Mouse (Mus musculus): Measurements from ENCODE around the gene Lpp.

Gene Lpp

DNA sequence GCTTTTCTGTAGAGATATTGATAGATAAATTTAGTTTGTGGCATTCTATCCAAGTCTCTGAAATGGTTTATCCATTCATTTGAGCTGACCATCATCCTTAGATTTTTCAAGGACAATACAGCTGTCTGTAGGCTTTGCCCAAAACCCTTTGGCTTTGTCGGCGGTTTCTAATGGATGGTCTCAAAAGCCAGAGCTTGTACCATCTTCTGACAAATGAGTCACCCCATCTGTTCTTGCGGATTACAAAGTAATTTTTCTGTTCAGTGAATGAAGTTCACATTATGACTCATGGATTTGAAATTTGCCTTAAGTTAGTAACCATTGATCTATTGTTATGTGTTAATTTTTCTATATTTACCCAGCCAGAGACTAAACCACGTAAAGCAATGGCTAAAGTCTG, 301.8 kb downstream of the Lpp start:
- in situ Hi-C loops (cut with MseI, MboI) = no loop called here

DNA sequence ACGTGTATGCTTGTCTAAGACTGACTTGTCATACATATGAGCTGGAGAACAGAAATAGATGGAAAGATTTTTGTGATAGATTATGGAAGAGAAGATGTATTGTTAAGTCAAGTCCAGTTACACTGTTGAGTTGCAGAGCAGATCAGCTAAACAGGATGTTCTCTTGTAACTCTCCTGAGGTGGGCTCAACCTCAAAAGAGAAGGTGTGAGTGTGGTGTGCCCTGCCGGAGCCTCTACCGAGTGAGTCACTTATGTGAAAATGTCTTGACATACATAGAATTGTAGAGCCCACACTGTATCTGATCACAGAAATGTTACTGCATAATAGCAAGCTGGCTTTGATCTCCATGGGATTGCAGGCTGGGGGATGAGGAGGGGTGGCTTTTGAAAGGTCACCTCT, 310.9 kb downstream of the Lpp start:
- in situ Hi-C loops (cut with MseI, MboI) = no loop called here

DNA sequence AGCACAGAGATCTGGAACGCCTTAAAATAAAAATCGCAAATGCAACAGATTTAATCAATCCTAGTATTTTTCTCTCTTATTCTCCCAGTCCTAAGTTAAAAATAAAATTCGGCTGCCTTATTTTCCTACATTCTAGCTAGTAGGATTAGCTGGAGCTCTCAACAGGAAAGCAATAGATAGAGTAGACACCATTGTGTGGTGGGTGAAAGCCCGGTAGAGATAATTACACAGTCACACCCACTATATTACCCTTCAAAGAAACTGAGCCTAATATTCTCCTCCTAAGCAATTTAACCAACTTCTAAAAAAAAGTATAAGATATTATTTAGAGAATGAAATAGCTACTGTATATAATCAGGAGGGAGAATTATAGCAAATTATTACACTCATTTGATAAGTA, 330.3 kb downstream of the Lpp start:
- in situ Hi-C loops (cut with MseI, MboI) = no loop called here

DNA sequence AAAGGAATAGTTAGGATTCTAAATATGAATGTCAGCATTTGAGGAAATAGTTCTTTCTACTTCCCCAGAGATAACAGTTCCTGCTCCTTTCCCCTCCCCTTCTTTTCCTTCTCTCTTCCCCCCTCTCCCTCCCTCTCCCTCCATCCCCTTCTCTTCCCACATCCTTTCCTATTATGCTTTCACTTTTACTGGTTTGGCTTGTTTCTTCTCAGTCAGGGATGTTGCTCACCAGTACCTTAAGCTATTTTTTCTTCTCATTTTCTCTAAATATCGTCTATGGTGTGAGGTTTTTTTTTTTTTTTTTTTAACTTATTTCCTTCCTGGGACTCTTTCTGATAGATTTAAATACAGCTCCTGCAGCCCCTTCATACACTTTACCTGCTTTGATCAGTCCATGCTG, 339.4 kb downstream of the Lpp start:
- in situ Hi-C loops (cut with MseI, MboI) = no loop called here

DNA sequence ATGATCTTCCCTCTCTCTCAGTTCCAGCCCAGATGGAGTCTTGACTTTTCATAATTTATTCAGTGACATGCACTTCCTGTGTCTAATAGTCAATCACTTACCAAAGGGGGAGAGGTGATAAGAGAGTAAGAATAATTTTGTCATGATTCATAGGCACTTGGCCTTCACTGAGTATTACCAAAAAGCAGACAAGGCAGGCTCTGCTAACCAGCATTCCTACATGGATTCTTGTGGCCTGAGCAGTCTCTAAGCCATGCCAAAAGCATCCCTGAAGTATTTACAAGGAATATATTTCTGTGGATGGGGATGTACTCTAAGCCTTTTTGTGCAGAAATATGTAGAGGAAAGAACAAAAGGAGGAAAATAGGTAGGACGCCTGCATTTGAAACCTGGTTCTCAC, 340.0 kb downstream of the Lpp start:
- in situ Hi-C loops (cut with MseI, MboI) = no loop called here

DNA sequence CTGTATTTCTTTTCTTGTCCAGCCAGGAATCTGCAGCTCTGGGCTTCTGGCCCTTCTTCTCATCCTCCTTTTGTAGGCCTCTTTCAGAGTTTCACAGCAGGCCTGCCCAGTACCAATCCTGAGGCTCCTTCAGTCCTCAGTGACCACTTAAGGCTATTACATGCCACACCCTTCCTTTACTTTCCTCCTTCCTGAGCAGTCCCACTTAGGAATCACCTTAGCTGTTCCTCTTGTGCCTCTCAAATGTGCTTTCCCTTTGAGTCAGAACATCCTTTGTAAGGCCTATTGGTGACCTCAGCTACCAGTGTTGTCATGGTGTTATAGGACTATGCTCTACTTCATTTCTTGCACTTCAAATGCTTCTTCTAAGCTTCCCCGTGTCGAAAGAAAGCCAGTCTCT, 342.4 kb downstream of the Lpp start:
- in situ Hi-C loops (cut with MseI, MboI) = no loop called here

DNA sequence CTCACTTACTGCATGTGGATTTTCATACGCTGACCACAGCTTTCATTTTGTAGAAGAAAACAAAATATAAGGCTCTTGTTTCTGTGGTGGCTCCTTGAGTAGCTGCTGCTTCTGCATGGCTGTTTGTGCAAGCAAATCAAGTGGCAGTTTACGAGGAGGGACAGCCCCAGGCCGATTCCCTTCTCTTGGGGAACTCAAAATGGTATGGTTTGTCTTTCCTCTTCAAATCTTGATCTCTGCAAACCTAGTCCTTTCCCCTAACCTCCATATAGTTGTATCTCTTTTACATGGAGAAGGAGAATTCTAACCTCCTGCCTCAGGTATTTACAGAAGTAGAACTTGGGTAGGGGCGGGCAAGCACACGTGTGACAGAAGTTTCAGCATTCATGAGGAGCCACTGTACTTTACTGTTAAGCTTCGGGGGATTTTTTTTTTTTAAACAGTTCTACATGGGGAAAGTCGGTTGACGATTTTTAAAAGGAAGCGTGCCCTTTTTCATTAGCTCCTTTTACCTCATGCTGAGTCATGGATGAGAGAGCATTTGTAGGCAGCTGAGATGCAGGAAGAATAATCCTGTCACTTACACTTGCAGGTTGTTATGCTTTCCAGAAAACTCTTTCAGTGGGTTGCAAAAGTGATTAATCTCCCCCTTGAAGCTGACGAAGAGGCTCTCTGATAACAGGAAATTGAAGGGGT, 344.2 kb downstream of the Lpp start:
- in situ Hi-C loops (cut with MseI, MboI) = no loop called here

DNA sequence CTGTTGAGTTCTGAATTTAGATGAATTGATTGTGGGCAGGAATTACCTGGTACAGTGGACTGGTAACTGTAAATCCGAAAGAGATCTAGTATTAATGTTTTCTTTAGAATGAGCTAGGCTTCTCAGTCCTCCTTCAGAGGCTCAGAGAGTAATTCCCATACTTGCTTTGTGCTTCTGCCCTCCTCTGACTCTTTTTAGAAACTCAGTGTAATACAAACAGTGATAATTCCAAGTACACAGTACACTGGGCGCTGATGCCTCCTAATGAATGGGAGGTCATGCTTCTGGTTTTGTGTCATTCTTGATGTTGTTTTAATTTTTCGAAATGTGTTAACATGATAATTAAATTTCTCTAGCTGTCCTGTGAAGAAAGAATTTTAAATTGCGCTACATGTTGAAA, 347.4 kb downstream of the Lpp start:
- in situ Hi-C loops (cut with MseI, MboI) = no loop called here

DNA sequence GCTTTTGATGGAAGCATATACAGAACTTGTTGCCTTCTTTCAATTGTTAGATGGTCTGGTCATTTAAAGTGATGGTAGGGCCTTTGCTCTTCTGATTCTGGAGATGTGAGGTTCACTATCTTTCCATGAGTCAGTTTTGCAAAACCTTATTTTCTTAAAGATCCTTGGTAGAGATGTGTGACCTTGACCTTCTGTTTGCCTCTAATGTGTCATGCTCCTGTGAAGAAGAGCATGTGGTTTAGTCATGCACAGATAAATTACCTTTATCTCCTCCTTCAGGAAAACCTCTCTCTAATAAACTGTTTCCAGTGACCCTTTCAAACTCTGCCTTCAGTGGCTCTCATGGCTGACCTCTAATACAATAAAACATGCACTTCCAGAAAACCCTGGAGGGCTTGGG, 356.5 kb downstream of the Lpp start:
- in situ Hi-C loops (cut with MseI, MboI) = no loop called here

DNA sequence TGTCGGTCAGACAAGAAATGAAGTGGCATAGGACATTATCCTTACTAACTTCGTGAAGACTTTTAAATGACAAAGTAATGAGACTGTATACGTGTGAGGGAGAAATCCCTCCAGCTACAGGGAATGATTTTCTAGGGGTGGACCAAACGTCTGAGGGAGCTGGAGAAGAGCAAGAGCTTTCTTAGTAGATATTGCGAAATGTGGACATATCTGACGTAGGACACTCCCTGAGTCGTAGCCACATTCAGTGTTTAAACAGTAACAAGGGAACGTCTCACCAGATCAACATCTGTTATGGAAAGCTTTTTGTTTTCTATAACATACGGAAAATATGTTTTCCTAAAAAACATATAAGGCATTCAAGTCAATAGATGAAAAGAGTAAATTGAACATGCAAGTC, 362.8 kb downstream of the Lpp start:
- in situ Hi-C loops (cut with MseI, MboI) = no loop called here

DNA sequence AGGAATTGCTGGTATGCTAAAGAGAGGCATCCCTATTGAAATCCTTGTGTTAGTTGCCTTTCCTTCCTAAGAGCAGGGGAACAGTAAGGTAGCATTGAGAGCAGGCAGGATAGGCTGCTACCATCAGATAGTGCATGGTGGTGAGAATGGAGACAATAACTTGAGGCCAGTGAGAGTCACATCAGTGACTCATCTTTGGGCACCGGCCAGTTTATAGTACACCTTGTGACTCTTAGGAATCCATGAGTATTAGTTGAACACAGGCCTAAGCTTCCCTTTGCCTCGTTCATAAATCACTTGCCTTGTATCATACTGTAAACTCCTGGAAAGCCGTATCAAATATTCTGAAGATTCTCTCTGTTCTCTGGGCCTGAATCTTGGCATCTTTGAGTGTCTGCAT, 372.7 kb downstream of the Lpp start:
- in situ Hi-C loops (cut with MseI, MboI) = no loop called here

DNA sequence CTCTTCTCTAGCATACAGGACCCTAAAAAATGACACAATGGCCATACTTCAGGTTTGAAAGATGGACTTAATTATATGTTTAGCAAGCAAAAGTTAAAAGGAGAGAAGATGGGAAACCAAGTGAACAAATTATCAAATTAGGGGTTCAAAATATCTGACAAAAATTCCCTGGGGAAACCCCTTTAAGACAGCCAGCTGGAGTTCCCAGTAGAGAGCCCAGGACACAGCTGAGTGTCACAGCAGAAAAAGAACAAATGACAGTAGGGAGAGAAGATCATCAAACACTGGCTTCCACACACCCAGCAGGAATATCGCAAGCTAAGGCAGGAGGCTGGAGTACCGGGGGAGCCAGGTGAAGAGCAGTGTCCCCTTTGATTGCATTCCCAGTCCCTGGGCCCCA, 373.3 kb downstream of the Lpp start:
- in situ Hi-C loops (cut with MseI, MboI) = no loop called here

DNA sequence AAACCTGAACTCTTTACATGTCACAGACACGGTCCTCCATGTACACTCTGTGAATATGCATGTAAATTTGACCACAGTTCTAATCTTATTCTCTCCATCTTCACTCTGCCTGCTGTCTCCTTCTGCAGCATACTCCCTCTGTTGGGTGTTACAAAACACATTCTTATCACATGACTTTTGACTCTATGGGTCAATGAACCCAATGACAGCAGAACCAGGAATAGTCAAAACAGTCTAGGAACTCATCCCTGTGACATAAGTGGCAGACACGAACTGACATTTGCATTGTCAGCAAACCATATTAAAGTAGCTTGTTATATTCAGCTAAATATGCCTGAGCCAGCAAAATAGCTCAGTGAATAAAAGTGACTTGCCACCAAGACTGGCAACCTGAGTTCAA, 383.7 kb downstream of the Lpp start:
- in situ Hi-C loops (cut with MseI, MboI) = no loop called here

DNA sequence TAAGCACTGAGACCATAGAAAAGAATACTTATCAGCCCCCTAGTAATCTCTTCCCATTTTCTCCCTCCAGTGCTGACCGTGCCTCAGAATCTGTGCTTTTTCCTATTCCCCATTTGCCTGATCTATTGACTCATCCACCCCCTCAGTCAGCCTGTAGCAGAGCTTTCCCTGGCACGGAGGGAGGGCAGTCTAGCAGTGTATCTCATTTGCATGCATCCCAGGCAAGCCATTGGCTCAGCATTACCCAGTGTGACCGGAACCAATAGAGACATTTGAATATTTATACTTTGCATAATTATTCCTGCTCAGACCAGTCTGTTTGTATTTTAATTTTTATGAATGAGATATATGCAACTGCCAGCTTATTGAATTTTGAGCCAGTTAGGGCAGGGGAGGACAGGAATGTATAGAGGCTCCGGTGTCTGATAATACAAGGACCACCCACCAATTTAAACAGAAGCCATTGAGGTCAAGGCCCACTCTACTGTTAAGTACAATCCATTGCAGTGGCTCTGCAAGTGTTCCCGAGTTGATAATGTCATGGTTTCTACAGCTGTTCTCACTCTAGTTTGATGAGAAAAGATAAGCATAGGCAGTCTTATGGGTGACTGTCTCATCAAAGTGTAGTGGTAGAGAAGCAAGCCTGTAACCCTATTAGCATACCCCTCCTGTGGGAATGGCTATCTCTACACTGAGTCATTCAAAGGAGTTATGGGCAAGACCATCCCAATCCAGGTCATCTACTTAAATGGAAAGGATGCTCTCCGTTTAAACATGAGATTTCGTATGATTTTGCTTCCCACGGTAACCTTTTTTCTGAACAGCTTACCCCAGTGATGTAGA, 385.3 kb downstream of the Lpp start:
- in situ Hi-C loops (cut with MseI, MboI) = no loop called here

DNA sequence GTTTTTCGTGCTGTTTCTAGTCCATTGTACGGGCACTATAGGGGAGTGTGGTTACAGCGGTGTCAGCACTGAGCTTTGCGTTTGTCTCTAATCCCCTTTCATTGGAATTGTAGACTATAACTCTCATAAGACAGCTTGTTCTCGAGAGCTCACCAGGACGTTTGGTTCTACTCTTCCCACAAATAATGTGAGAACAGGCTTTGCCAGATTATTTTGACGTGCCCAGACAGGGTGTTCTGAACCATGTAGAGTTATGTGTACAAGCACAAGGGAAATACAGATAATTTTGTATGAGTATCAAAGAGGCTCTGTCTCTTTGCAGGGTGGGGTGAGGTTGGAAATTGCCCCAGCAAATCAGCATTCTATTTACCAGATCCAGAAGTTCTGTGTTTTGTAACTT, 387.2 kb downstream of the Lpp start:
- in situ Hi-C loops (cut with MseI, MboI) = no loop called here

DNA sequence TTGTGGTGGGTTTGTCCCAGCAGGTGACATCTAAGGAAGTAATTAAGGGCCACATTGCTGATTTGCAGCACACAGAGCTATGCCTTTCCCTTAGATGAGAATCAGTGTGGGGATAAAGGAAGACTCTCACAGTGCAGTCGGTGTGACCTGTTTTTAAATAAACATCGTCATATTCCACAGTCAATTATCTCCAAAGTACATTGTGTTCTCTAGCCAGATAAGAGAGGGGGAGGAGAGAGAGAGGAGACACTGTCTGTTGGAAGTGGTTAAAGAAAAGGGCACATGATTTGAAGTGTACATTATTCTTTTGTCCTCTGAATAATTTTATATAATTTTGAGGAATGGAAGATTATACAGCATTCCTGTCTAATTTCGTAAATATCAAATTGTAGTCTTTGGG, 388.6 kb downstream of the Lpp start:
- in situ Hi-C loops (cut with MseI, MboI) = no loop called here

DNA sequence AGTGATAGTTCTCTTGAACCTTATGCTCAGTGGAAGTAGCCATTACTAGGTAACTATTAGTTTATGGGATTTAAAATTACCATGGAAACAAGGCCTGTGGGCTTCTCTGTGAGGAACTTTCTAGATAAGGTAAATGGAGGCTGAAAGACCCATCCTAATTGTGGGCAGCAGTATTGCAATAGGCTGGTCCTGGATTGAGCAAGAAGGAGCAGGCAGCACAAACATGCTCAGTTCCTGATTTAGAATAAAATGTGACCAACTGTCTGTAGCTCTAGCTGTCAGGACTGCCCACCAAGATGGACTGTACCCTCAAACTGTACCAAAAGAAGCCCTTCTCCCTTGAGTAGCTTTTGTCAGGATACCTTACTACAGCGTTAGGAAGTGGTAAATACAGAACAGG, 392.3 kb downstream of the Lpp start:
- in situ Hi-C loops (cut with MseI, MboI) = no loop called here

DNA sequence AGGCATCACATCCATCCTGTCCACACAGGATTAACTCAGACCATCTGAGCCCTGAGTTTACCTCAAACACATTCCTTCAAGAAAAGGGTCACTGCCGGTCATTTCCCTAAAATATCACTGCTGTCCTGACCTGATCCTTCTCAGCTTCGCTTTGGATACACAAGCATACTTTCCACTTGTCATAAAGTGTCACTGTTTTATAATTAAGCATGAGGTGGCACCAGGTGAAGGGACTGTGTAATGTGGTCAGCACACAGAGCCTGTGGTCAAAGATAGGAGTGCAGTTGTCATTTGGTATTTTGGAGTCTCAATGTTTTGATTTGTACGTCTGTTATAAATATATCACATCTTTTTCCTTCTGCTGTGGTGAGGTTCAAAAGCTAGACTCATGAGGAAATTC, 395.7 kb downstream of the Lpp start:
- in situ Hi-C loops (cut with MseI, MboI) = no loop called here

DNA sequence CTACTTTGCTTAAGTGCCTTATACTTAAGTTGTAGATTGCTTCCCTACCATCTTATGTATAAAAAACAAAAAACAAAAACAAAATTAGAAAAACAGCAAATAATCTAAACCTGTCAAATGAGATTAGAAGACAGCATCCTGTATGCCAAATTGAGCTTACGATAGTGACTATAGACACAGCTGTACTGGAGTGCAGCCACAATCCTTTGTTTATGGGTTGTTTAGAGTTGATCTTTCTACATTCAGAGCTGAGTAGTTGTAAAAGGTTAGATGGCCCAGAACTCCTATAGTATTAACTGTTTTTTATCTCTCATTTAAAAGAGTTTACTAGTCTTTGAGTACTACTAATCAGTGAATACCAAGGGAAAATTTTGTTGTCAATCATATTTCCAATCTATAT, 398.1 kb downstream of the Lpp start:
- in situ Hi-C loops (cut with MseI, MboI) = no loop called here

DNA sequence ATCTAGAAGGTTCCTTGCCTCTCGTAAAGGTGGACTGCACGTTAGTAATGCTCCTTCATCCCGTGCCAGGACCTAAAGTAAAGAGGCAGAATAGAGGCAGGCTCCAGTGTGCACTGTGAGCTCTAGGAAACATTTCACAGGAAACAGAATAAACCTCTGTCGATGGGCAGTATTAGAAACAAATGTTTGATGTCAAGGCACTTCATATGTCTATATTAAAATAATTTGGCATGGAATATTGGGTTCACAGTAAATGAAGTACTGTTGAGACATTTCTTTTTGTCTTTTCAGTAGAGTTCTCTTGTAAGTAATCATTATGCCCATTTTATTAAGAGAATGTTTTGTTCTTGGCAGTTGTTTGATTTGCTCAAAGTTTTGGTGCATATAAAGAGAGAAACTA, 398.7 kb downstream of the Lpp start:
- in situ Hi-C loops (cut with MseI, MboI) = no loop called here

DNA sequence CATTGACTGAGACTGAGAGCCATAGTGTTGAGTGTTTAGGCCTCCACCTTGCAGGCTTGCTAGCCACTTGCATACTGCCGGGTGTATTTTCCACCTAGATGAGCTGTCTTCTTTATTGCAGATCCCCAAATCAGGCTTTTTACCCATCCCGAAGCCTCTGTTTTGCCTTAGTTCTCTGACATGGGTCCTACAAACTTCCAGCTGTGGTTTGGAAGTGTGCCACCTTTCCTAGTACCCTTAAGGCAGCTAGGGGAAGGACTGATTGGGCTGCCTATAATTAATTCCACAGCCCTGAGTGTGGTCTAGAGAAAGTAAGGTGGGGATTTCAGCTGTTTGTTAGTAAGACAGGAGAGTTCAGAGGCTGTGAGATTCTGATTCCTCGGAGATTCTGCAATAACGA, 399.5 kb downstream of the Lpp start:
- in situ Hi-C loops (cut with MseI, MboI) = no loop called here

DNA sequence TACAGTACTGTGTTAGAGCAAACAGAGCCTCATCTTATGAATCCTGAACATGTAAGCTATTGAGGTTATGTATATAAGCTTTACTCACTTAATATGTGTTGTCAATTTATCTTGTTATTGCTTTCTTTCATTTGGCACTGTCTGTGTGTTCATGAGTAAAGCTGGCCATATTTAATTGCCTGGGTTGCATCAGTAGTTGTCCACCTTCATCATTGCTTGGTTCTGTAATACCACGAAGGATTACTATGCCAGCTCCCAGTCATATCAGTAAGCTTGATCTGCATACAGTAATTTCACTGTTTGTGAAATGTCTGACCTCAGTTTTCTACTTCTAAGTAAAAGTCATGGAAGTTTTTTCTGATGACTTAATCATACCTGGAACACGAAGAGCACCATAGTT, 401.4 kb downstream of the Lpp start:
- in situ Hi-C loops (cut with MseI, MboI) = no loop called here

DNA sequence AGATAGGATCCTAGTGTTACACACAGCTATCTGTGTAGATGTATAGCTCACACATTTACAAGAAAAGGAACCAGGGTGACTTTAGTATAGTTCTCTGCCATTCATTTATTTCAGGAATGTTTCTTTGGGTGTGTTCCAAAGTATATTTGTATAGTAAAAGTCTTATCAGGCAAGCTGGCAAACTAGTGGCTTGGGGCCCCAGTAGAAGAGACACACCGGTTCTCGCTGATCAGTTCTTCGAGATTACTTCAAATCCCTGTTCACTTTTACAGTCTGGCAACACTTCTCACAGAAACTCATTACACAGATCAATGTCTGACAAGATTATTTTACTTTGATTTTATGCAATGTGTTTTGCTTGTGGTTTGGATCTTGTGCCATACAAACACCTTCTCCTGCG, 408.0 kb downstream of the Lpp start:
- in situ Hi-C loops (cut with MseI, MboI) = no loop called here

DNA sequence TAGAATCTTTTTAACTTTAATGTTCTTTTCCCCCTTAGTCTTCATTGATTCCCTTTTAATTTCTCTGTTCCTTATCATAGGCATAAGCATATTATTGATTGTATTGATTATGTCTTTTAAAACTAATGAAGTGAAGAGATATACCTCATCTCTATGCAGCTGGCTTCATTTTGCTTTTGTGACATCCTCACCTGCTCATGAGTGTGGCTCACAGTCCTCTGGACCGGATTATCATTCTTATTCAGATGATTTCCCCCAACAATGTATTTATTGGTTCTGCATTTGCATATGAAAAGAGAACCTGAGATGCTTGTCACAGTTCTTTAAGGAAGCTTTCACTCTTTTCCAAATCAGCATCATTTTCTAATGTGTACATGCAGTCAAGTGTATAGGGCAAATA, 408.5 kb downstream of the Lpp start:
- in situ Hi-C loops (cut with MseI, MboI) = no loop called here

Data from mouse trophoblast stem cell (cell line).